Mouse (Mus musculus) forelimb bud, embryonic 11.5 days (tissue): ENCODE results near the gene Naip2.

Source experiments
- DNase-seq: peaks from one replicate; pipeline ENCODE4 v3.0.0-alpha.2; 2012; ENCODE audit warnings: low read depth, low spot score

The Naip2 gene

DNA sequence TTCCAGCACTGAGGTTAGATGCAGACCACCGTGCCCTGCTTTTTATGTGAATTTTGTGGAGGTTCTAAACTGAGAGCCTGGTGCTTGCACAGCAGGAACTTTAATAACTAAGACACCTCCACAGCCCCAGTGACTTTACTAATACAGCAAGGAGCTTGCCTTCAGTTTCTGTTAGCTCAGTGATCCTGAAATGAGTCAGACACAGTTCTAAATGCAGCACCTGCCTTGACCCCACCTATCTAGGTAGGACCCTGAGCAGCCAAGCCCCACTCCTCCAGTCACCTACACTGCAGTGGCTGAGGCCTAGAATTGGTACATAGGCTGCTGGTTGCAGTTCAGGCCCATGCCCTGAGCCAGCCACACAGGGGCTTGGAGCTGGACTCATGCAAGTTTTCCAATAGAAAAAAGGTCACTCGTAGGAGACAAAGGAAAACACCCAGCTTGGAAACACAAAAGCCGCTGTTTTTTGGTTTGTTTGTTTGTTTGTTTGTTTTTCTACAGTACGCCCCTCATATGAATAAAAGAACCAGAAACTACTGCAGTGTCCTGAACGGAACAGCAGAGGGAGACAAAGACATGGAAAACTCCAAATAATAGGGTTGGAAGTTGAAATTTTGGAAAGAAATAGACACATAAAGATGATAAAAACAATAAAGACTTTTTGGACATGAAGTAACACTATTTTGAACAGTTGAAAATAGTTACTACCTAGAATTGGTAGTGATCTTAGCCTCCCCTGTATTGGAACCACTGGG, 89.5 kb downstream of the Naip2 start:
- no peak for DNase-seq

- peak; percentile 78 for DNase-seq
Observed at GRCm38 (mm10) chr13:100107652-100108472, 94.0 kb downstream of the Naip2 start, which contains the start of gene Serf1. Serf1 (plus strand) TSS chr13:100108012.

DNA sequence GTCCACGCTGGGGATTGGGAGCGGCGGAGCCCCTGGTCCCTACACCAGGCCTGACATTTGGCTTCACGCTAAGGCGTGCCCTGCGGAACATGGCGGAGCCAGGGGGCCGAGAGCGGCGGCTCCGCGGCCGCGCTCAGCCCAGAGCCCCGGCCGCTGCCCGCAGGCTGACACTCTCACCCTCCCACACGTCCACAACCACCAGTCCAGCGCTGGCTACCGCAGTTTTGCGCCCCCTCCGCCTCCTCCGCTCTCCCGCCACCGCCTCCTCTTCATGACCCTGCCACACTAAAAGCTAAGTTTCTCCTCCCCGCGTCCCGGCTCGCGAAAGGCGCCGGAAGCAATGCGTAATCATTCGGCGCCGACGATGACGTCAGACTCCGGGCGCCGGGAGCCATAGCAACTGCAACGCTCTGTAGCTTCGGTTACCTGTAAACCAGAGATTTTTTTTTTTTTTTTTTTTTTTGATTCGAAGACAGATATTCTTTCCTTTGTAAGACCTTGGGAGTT, 98.1 kb downstream of the Naip2 start, which contains the start of gene Bdp1:
Gene Bdp1 (minus strand): TSS at position 323 of the 507 bp plus-strand sequence.
- peak; percentile 92 for DNase-seq

DNA sequence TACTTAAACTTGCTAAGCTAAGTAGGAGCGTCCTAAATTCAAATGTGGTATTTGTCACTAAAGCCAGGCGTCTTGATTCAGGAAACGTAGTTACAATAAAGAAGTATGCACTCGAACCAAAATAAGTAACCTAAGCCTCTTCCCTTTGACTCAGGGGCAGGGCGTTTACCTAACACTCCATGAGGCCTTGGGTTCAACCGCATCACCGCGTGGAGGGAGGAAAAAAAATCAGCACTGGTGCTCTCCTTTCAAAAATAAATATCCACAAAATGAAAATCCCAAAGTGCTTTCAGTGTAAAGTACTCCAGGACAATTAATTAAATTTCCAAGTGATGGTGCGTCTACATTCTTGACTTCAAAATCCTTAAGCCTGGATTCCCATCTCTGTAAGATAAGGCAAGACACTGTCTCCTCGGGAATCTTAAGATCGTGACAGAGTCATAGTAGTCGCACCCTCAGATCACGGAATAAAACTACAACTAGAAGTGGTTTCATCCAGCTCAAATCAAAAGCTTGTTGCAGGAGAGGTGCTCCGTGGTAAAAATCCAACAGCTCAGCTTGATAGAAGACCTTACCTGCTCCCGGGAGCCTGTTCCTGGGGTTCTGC, 98.7 kb downstream of the Naip2 start:
- DNase-seq: no peak

DNA sequence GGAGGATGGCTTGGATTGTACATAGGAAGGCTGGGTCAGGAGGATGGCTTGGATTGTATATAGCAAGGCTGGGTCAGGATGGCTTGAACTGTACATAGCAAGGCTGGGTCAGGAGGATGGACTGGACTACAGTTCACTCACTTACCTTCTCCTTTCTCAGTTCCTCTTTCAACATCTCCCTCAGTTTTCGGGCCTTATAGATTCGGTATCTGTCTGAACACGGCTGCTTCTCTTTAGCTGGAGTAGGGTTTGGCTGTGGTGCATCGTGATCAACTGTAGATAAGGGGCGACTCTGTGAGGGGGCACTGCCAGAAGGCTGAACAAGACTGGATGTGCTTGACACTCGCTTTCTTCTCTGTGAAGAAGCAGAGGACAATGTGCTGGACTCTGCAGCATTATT, 103.1 kb downstream of the Naip2 start:
- DNase-seq: no peak
